Mouse (Mus musculus): ENCODE measurements around the gene Klrb1c. TPM values are rescaled to one million over a fixed set of nuclear protein-coding genes. Genes with fewer than 3 reads are reported as not detected.
"Not testable (repeated sequence)": the region's sequence is repeated elsewhere in the genome, so short reads cannot be mapped to it uniquely, and the experiment has no call there.

Gene Klrb1c
- total RNA-seq, 2 experiments from 2014 or later, result 0.68 TPM; not detected in 1

- peak; percentile 9 for ATAC-seq (replicated peaks; ENCODE audit: low FRiP score, poor library complexity, severe bottlenecking)
Measured at GRCm38 (mm10) chr6:128798772-128799143, 9.7 kb upstream of the Klrb1c start.

- ATAC-seq (replicated peaks; ENCODE audit: low FRiP score, poor library complexity, severe bottlenecking), result no peak
Measured at GRCm38 (mm10) chr6:128797936-128798771, 9.1 kb upstream of the Klrb1c start.

- ATAC-seq (replicated peaks; ENCODE audit: low FRiP score, poor library complexity, severe bottlenecking), result no peak
Measured at GRCm38 (mm10) chr6:128797185-128797905, 8.3 kb upstream of the Klrb1c start.

GRCm38 (mm10) chr6:128796321-128796955 lies 7.4 kb upstream of the Klrb1c start:
- no peak for ATAC-seq (replicated peaks; ENCODE audit: low FRiP score, poor library complexity, severe bottlenecking)

- ATAC-seq (replicated peaks; ENCODE audit: low FRiP score, poor library complexity, severe bottlenecking), result no peak
Measured at GRCm38 (mm10) chr6:128793734-128794133, 4.7 kb upstream of the Klrb1c start.

- not testable (repeated sequence) for ATAC-seq (replicated peaks; ENCODE audit: low FRiP score, poor library complexity, severe bottlenecking)
Measured at GRCm38 (mm10) chr6:128790491-128790994, 1.5 kb upstream of the Klrb1c start.

GRCm38 (mm10) chr6:128788517-128788916 lies 498 bp downstream of the Klrb1c start:
- no peak for ATAC-seq (replicated peaks; ENCODE audit: low FRiP score, poor library complexity, severe bottlenecking)

GRCm38 (mm10) chr6:128786396-128786795 lies 2.6 kb downstream of the Klrb1c start:
- not testable (repeated sequence) for ATAC-seq (replicated peaks; ENCODE audit: low FRiP score, poor library complexity, severe bottlenecking)

- ATAC-seq (replicated peaks; ENCODE audit: low FRiP score, poor library complexity, severe bottlenecking), result no peak
Measured at GRCm38 (mm10) chr6:128769481-128770253, 19.3 kb downstream of the Klrb1c start.

- no peak for ATAC-seq (replicated peaks; ENCODE audit: low FRiP score, poor library complexity, severe bottlenecking)
Measured at GRCm38 (mm10) chr6:128768047-128768446, 21.0 kb downstream of the Klrb1c start.

- peak; percentile 59 for ATAC-seq (replicated peaks; ENCODE audit: low FRiP score, poor library complexity, severe bottlenecking)
Measured at GRCm38 (mm10) chr6:128766486-128767254, 22.3 kb downstream of the Klrb1c start.

- no peak for ATAC-seq (replicated peaks; ENCODE audit: low FRiP score, poor library complexity, severe bottlenecking)
Measured at GRCm38 (mm10) chr6:128765211-128765610, 23.8 kb downstream of the Klrb1c start.

GRCm38 (mm10) chr6:128764598-128764997 lies 24.4 kb downstream of the Klrb1c start:
- no peak for ATAC-seq (replicated peaks; ENCODE audit: low FRiP score, poor library complexity, severe bottlenecking)

GRCm38 (mm10) chr6:128763736-128764523 lies 25.1 kb downstream of the Klrb1c start:
- ATAC-seq (replicated peaks; ENCODE audit: low FRiP score, poor library complexity, severe bottlenecking), result peak; percentile 80

- not testable (repeated sequence) for ATAC-seq (replicated peaks; ENCODE audit: low FRiP score, poor library complexity, severe bottlenecking)
Measured at GRCm38 (mm10) chr6:128762892-128763670, 25.9 kb downstream of the Klrb1c start.

GRCm38 (mm10) chr6:128761144-128761540 lies 27.9 kb downstream of the Klrb1c start:
- ATAC-seq (replicated peaks; ENCODE audit: low FRiP score, poor library complexity, severe bottlenecking), result no peak

- peak; percentile 82 for ATAC-seq (replicated peaks; ENCODE audit: low FRiP score, poor library complexity, severe bottlenecking)
Measured at GRCm38 (mm10) chr6:128760416-128761143, 28.4 kb downstream of the Klrb1c start.
